Mouse (Mus musculus) telencephalon, adult 2 months (tissue): Measurements from ENCODE around the gene Prrx1.

Source experiments
- DNase-seq: peaks from one replicate; pipeline ENCODE4 v3.0.0-alpha.2; 2011; ENCODE audit warnings: low read depth, low spot score

Gene Prrx1

DNA sequence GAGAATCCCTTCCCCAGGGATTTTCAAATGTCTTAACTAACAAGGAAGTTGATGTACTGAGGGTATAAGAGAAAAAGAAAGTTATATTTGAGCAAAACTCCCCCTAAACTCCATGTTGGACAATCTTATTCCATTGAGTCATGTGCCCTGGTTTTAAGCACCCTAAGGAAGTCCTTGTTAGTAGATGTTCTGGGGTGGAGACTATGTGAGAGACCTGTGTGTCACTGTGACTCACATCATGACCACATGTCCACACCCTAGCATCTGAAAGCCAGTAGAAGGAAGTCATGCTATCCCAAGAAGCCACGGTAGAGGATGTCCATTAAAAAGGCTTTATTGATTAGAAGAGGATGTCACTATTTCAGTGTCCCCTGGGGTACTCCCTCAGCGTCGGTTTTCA is 40.4 kb downstream of the Prrx1 start:
- no peak for DNase-seq

DNA sequence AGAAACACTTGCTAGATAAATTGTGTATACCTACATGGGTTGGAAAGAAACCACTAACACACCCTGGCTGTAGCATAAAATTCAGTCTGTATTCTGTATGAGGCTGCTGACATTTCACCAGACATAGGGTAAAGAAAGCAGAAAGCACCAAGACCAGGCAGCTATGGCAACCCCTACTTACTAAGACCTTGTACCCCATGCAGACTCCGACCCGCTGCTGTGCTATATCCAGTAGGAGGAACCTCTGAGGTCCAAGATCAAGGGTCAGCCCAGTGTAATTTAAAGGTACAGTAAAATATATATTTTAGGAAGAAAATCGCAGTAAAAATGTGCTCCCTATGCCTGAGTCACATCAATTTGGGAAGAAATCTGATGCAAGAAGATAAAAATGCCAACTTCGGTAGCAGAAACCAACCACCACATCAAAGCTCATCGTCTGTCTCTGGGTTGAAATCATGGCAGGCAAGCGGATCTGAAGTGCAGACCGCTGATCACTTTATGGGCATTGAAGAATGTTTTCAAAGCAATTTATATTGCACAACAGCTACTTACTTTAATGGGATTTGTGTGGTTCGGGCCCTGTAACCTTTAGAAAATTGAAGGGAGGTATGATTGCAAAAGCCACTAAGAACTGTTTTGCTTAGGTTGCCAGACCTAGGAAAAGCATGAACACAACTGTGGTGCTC is 46.5 kb downstream of the Prrx1 start:
- DNase-seq, result no peak

DNA sequence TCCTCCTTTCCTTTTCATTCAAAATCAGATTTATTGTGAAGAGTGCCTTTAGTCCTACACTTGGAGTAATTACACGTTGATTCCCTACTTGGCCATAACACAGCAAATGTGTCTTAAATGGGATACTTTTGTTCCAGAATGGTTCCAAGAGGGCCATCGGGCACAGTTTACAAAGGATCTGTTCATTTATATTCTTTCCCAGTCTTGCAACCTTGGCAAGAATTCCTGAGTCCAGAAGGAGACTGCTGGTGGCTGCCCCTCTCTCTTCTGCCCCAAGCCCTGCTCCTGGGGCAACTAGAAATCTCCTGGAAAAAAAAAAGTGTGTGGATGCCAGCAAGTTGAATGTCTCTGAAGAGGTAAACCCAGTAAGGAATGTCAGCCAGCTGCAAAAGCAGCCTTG is 56.2 kb downstream of the Prrx1 start:
- DNase-seq, result no peak

DNA sequence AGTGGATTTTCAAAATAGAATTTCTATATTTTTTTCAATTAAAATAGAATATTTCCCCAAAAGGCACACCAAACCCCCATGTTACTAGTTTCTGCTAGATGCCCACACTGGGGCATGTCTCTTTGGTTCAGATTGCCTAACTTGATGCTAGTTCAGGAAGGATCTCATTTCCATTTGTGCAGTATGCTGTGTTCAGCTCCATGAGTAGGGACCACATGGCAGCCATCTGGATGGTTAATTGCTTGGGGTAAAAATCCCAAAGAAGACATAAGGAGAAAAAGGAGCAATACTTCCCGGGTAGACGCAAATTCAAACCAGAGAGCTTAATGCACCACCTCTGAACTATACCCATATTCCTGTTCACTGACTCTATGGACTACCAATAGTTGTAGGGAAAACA is 57.6 kb downstream of the Prrx1 start:
- DNase-seq, result no peak

DNA sequence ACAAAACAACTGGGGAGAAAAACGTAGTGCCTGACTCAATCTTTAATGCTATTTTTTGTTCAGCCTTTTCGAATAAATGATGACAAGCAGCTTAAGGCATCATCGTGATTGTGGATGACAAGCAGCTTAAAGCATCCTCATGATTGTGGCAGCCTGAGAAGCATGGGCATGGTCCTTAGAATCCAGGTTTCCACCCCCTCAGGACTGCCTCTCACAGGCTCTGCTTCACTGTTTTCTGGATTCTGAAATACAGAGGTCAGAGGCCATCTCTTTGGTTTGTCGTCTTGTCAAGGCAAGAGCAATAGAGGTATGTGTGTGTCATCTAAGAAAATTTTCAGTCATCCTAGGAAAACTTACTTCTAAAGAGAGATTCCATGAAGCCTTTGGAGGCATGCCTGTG is 60.7 kb downstream of the Prrx1 start:
- no peak for DNase-seq

DNA sequence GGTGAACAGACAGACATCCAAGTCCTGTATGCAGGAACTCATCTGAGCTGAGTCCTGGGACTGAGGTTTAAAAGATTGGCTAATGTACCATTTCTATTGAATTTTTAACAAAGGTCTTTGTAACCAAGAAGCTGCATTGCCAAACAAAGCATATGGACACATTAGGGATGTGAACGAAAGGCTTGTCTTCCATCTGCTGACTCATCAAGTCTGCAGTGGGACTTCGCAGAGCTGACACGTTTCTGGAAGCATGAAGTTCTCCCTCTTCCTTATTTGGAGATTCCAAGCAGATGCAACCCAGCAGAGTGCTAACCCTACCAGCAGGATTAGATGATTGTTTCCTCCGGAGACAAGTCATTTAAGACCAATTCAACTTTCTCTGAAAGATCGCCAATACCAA is 61.2 kb downstream of the Prrx1 start:
- no peak for DNase-seq

DNA sequence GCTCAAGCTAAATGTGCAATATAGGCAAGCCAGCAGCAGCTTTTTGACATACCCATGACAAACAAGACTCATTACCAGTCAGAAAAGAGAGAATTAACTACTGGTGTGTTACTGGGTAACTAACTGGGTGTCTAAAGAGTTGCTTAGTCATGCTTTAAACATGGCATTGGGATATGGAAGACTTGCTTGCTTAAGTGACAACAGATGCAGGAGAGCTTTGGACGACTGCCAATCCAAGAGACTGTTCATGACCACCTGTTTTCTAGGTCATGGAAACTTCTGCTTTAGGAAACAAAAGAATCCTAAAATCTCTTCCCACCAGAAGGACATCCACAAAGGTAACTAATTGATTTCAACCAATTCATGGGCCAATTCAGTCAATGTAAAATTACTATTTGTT is 61.7 kb downstream of the Prrx1 start:
- no peak for DNase-seq

DNA sequence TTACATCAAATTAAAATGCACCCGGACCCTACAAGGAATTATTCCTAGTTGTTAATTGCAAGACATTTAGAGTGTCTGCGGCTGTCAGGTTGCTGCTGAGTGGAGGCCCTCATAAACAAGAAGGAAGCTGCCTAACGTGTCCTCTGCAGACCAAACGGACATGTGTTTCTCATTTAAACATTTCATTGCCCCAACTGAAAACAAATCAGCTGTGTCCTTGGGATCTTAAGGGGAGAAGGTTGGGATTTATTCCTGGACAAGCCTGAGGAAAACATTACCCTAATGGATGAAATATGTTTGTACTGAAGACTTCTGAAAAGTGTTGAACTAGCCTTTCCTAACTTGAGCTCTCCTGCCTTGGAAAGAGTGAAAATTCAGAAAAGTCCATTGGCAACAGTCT is 74.6 kb downstream of the Prrx1 start:
- no peak for DNase-seq

DNA sequence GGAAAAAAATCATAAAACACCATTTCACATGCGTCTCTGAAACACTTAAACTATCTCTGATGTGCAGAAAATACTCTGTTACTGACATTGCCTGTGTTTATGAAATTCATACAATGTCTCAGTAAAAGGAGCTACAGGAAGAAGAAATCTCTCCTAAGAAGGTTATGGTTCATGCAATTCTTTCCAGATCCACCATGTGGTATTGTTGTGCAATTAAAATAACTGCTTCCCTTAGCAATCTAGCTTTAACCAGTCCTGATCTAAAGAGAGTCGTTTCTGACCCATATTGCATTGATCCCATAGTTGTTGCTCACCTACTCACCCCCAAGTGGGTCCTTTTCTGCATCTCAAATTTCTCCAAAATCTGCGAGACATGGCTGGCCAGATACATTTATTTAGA is 82.3 kb downstream of the Prrx1 start:
- DNase-seq, result no peak

DNA sequence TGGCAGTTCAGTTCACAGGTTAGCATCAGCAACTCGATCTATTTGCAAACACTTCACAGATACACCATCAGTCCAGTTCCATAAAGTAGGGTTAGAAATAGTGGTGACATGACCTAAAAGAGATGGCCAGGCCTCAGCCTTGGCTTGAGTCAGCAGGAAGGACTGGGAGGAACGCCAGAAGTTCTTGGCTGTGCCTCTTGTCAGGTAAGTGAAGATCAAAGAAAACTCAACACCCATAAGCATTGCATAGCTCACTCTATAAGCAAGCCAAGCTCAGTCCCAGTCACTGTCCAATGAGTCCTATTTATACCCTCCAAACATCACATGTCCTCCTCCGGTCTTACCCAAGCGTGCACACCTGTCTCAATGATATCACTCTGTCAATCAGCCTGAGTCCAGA is 87.2 kb downstream of the Prrx1 start:
- no peak for DNase-seq

DNA sequence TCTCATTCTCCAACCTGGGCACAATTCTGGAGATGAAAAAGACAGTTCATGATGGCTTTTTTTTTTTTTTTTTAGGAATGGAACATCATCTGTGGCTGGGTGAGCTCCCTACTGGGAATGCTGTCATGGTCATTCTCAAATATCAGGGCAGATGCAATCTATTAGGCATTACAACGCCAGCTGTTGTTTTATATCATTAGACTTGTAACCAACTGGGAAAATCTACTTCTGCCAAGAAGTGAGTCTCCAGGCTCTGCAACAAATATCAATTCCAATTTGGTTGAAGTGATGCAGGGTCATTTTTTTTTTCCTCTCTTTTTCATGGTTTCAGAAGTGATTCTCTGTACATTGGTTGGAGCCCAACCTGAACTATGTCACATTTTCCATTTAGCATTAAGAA is 91.7 kb downstream of the Prrx1 start:
- no peak for DNase-seq

DNA sequence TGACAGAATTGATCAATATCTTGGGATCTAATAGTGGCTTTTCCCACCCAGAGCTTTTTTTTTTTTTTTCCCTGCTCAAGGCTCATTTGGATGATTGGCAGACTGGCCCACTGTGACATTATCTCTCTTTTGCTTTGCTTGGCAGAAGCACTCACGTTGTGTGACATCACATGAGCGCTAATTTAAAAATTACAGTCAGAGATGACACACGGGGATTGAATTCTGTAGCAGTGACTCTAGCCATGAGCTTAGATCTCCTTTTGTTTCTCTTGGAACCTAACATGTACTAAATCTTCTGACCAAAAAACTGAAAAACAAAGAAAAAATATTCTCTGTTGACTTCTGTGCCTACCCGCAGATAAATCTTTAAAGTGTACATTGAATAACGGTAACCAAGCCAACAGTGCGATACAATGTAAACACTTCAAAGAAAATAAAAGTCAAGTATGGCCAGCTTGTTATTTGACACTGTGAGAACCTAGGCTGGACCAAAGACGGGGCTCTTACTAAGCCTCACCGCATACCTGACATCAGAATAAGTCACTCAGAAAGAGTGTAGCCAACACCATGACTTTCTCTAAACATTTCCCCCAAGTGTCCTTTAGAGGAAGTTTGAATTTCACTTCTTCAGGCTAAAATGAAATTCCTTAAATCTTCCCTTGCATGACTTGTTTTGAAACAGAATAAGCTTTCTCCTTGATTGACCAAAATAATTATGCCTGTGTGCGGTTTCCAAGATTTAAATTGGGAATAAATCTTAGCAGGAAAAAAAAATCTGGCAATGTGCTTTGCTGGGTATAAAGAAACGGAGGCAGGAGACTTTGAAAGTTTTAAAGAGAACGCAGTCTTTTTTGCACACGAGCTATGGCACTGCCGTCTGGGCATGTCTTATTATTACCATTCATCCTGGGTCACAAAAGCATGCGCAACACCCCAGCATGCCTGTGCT is 104.3 kb downstream of the Prrx1 start:
- DNase-seq, result no peak

DNA sequence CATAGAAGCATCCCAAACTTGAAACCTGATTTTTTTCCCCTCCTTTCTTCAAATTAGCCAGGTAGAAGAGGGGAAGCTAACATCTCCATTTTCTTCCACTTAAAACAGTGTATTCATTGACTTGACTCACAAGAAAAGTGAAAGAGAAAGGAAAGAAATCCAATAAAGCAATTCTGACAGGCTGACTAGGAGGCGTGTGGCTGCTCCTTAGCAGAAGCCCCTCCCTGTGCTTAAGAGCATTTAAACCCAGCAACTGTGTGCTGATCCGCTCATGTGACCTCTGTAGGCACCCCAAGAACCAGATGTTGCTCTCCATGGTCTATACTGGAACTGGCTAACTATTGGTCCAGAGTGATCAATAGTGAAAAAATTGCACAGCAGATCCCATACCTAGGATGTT is 114.7 kb downstream of the Prrx1 start:
- no peak for DNase-seq

DNA sequence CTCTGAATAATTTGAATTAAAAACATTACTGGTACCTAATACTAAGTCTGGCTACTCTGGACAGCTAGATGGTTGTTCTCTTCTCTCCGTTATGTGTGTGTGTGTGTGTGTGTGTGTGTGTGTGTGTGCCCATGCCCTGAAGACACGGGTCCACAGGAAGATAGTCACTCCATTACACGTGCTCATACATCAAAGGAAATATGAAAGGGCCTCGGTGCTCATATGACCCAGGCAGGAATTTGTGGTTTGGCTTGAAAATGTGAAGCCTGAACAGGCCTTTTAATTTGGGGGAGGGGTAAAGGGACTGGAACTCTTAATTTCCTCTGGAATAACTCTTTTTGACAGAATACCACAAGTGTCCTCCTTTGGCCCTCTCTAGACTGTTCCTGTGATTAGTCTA is 115.5 kb downstream of the Prrx1 start:
- DNase-seq, result no peak
